Mouse (Mus musculus) E14TG2a.4 (cell line): Measurements from ENCODE around the gene Psg16.

ENCODE experiments used
- H3K27me3 ChIP-seq: 2 replicates; pipeline ENCODE4 v1.6.1; 2014; ENCODE audit warnings: low read length, control low read depth; ENCODE audit not compliant: insufficient read depth
- H3K36me3 ChIP-seq: 2 replicates; pipeline ENCODE4 v1.6.1; 2014; ENCODE audit warnings: low read length, control low read depth; ENCODE audit not compliant: insufficient read depth
- H3K4me1 ChIP-seq: replicated peaks from 2 replicates; pipeline ENCODE4 v1.6.1; 2014; ENCODE audit warnings: low read depth, low read length, control low read depth
- H3K4me3 ChIP-seq: replicated peaks from 2 replicates; pipeline ENCODE4 v1.5.1; 2014; ENCODE audit warnings: mild to moderate bottlenecking, low read length
- H3K9me3 ChIP-seq: 2 replicates; pipeline ENCODE4 v1.6.1; 2014; ENCODE audit warnings: low read length, control low read depth
- CTCF ChIP-seq: conservative IDR thresholded peaks from 2 replicates; pipeline ENCODE4 v1.5.1; 2014; ENCODE audit warnings: low read length
- NANOG ChIP-seq: IDR thresholded peaks from 2 replicates; pipeline ENCODE4 v1.6.1; 2014; ENCODE audit warnings: borderline replicate concordance, low read length, mixed read lengths
- POU5F1 ChIP-seq: IDR thresholded peaks from 2 replicates; pipeline ENCODE4 v1.6.1; 2014; ENCODE audit warnings: low read length, borderline replicate concordance

Psg16 gene

GRCm38 (mm10) chr7:17028923-17029322, 44.9 kb upstream of the Psg16 start:
- no peak overlapping the region for H3K4me3 ChIP-seq
- TF ChIP-seq CTCF (no peak), NANOG (no peak), POU5F1 (no peak)
- peaks cover 3% of the 10 kb centered on the region; the same call in 1 of the 2 replicates for H3K9me3 ChIP-seq
- H3K4me1 ChIP-seq = peaks cover 45% of the 10 kb centered on the region
- H3K36me3 ChIP-seq = peaks cover 27% of the 10 kb centered on the region
- no peaks in the 10 kb centered on the region for H3K27me3 ChIP-seq

DNA sequence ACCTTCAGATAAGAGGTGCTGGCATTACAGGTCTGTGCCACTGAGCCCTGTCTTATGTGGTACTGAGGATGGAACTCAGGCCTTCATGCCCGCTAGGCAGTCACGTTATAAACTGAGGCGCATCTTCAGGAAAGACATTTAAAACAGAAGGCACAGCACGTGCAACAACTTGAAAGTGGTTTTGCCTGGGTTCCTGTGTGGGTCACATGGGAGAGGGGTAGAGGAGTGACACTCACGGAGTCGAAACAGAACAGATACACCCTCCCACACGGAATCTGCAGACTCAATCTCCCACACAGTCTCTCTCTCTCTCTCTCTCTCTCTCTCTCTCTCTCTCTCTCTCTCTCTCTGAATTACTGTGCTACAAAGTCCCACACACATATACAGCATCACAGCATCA, 43.6 kb upstream of the Psg16 start:
- Histone ChIP-seq H3K27me3 (no peaks in the 10 kb centered on the region), H3K4me1 (peaks cover 31% of the 10 kb centered on the region), H3K4me3 (no peak overlapping the region), H3K36me3 (peaks cover 13% of the 10 kb centered on the region), H3K9me3 (peaks cover 3% of the 10 kb centered on the region; the same call in 1 of the 2 replicates)
- TF ChIP-seq CTCF (no peak), POU5F1 (no peak), NANOG (no peak)

DNA sequence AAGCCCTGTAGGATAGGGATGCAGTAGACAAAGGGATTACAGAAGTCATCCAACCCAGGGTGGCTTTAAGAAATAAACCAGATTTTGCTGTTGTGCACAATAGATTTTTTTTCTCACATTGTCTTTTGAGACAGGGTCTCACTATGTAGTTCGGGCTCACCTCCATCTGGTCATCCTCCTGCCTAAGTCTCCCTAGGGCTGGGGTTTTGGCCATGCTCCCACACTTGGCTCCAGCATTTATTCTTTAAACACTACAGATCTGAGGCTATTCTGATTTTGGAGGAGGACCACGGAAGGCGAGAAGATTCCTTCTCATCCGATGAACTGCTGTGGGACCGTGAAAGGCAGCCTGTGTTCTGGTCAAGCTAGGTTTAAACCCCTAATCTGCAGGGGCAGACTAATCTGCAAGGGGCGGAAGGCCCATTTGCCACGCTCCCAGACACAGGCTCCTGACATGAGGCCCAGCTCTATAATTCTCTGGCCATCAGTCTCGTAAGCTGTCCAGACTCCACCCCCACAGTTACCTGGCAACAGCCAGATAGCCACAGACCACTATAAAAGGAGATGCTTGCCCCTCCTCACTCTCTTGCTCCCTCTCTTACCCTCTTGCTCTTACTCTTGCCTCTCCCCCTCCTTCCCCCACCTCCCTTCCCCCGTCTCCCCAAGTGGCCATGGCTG, 35.7 kb upstream of the Psg16 start:
- TF ChIP-seq POU5F1 (no peak), CTCF (no peak), NANOG (no peak)
- Histone ChIP-seq H3K4me1 (peaks cover 8% of the 10 kb centered on the region), H3K27me3 (no peaks in the 10 kb centered on the region), H3K4me3 (no peak overlapping the region), H3K9me3 (no peaks in the 10 kb centered on the region), H3K36me3 (peaks cover 6% of the 10 kb centered on the region; the same call in 1 of the 2 replicates)

DNA sequence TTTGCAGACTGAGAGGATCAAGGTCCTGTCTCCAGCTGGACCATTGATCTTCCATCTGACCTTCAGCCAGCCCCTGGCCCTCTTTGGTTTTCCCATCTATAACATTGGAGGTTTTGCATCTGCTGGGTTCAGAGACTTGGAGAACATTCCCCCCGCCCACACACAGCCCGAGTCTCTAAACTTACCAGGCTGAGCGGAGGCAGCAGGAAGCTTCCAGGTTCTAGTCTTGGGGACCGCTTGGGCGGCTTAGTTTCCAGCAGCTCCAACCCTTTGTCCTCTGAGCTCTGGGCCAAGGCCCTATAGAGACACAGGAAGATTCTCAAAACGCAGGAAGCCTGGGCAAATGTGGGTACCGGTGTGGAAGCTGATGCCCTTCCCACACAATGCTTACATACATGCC, 34.5 kb upstream of the Psg16 start:
- H3K36me3 ChIP-seq = peaks cover 10% of the 10 kb centered on the region; the same call in 1 of the 2 replicates
- TF ChIP-seq CTCF (no peak), POU5F1 (no peak), NANOG (no peak)
- no peaks in the 10 kb centered on the region for H3K27me3 ChIP-seq
- H3K4me1 ChIP-seq = peaks cover 8% of the 10 kb centered on the region
- no peaks in the 10 kb centered on the region for H3K9me3 ChIP-seq
- H3K4me3 ChIP-seq = peak overlapping the region; percentile 13; the same call in 1 of the 2 replicates

GRCm38 (mm10) chr7:17045743-17046142, 28.1 kb upstream of the Psg16 start:
- peaks cover 8% of the 10 kb centered on the region for H3K4me1 ChIP-seq
- H3K36me3 ChIP-seq = peaks cover 16% of the 10 kb centered on the region
- H3K27me3 ChIP-seq = no peaks in the 10 kb centered on the region
- TF ChIP-seq POU5F1 (no peak), NANOG (no peak), CTCF (no peak)
- H3K4me3 ChIP-seq = no peak overlapping the region
- H3K9me3 ChIP-seq = peaks cover 14% of the 10 kb centered on the region

DNA sequence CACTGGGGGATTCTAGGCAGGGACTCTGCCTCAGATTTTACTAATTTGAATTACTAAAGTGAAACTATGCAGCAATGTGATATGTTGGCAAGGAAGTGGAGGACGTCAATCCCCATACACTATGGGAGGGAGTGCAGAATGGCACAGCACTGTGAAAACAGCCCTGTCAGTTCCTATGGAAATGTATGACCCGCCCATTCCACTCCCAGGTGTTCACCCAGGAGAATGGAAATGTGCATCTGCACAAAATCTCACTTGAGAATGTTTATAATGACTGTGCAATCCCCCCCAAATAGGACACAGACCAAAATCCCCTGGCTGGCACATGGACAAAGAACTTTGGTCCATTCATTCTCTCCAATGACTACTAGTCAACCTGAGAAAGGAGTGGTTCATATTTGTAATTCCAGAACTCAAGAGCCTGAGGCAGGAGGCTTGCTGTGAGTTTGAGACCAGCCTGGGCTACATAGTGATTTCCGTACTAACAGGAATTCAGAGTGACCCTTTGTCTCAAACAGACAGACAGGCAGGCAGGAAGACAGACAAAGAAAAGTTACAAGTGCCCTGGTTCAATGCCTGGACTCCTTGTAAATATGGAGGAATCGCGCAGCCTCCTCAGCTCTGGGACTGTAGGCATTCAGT, 26.7 kb upstream of the Psg16 start:
- no peak overlapping the region for H3K4me3 ChIP-seq
- no peak for TF ChIP-seq NANOG
- H3K36me3 ChIP-seq = peaks cover 16% of the 10 kb centered on the region
- H3K4me1 ChIP-seq = peaks cover 6% of the 10 kb centered on the region
- no peaks in the 10 kb centered on the region for H3K27me3 ChIP-seq
- peaks cover 14% of the 10 kb centered on the region for H3K9me3 ChIP-seq

DNA sequence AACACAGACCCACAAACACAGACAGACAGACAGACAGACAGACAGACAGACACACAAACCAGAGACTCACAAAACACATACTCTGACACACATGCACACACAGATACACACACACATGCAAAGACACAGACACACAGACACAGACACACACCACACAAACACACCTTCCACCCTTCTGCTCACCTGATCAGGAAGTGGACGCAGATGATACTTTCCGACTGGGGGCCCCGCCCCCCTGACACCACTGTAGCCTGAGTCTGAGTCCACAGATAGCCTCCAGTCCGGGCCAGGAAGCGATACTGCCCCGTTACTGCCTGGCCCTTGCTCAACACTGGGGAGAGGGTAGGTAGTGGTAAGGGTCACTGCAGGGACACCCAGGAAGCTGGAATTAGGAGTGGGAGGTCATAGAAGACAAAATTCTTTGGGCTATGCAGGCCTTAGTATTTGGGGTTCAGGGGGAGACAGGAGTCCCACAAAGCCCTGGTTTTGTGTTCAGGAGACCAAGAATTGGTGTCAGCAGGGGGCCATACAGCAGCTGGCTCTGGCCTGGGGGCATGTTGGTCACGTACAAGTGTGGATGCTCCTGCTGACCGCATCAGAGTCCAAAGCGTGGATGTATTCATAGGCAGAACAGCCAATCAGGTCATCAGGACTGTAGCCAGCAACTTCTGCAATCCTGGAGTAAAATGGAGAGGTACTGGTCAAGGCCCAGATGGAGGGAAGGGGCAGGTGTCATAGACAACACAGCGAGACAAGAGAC, 25.2 kb upstream of the Psg16 start:
- TF ChIP-seq POU5F1 (no peak), NANOG (no peak), CTCF (no peak)
- Histone ChIP-seq H3K4me3 (no peak overlapping the region), H3K4me1 (peaks cover 6% of the 10 kb centered on the region), H3K9me3 (peaks cover 14% of the 10 kb centered on the region), H3K36me3 (peaks cover 16% of the 10 kb centered on the region), H3K27me3 (no peaks in the 10 kb centered on the region)

GRCm38 (mm10) chr7:17050491-17050890, 23.3 kb upstream of the Psg16 start:
- Histone ChIP-seq H3K36me3 (peaks cover 8% of the 10 kb centered on the region), H3K27me3 (no peaks in the 10 kb centered on the region), H3K4me1 (peaks cover 6% of the 10 kb centered on the region), H3K9me3 (peaks cover 14% of the 10 kb centered on the region), H3K4me3 (no peak overlapping the region)
- TF ChIP-seq POU5F1 = no peak
- TF ChIP-seq NANOG = no peak
